Comparison of ENCODE assay signal across 21 mouse cellular contexts in genomic region chr12:77151471-77151870, GRCm38 (mm10).
A peak's percentile ranks its signal among the peaks of the same experiment; 100 is the strongest.
DNase-seq lines count a peak whose midpoint lies in the region; ATAC-seq lines count a peak whose summit lies in the region.
"Had no signal": no experiment of that assay in that cellular context is flagged by ENCODE, and none has a peak within 500 bp of the region (broad histone marks: within the 10 kb centered on the region; RNA-seq: fewer than 3 reads in every experiment).

No protein-coding gene starts in this region.

- H3K27me3 ChIP-seq in lung, embryonic 16.5 days (ENCODE audit: control insufficient read depth, insufficient read depth, low read depth, low read length) = no peaks in the 10 kb centered on the region
- no peaks in the 10 kb centered on the region for H3K27me3 ChIP-seq in hindbrain, embryonic 10.5 days (ENCODE audit: insufficient read depth, poor library complexity, severe bottlenecking)
- H3K27me3 ChIP-seq: embryonic facial prominence, embryonic 12.5 days; forebrain, embryonic 15.5 days had no signal

- no peaks in the 10 kb centered on the region for H3K9me3 ChIP-seq in lung, embryonic 16.5 days (ENCODE audit: control insufficient read depth, low read length)
- H3K9me3 ChIP-seq in hindbrain, embryonic 10.5 days = no peaks in the 10 kb centered on the region
- H3K9me3 ChIP-seq: embryonic facial prominence, embryonic 12.5 days; forebrain, embryonic 15.5 days; G1E; heart, embryonic 10.5 days had no signal

- no peak overlapping the region for H3K9ac ChIP-seq in lung, embryonic 16.5 days (ENCODE audit: low read length)
- H3K9ac ChIP-seq: embryonic facial prominence, embryonic 12.5 days; forebrain, embryonic 15.5 days had no signal

- DNase-seq in kidney, adult 11 months = peak; percentile 0
- no peak for DNase-seq in kidney, postnatal 10 days
- DNase-seq in lung, postnatal 25 days (ENCODE audit: low spot score) = peak; percentile 86
- DNase-seq in hindbrain, embryonic 10.5 days (ENCODE audit: low spot score) = no peak
- DNase-seq in spleen, postnatal 14 days (ENCODE audit: low spot score in 2 of 2) = no peak
- DNase-seq in left cerebral cortex, adult 18-20 months (ENCODE audit: low spot score in 2 of 2) = no peak
- DNase-seq: adrenal gland, adult 8-10 months; adrenal gland, postnatal 36 days; B cell, adult 2 months; cerebellum, adult 11 months; cerebellum, adult 8-10 months; cerebellum, postnatal 25 days; gastrocnemius, postnatal 36 days; heart, adult 18-20 months; heart, postnatal 14 days had no signal

- no peaks in the 10 kb centered on the region for H3K36me3 ChIP-seq in lung, embryonic 16.5 days (ENCODE audit: control insufficient read depth, insufficient read depth, low read length)
- no peaks in the 10 kb centered on the region for H3K36me3 ChIP-seq in hindbrain, embryonic 10.5 days
- H3K36me3 ChIP-seq: embryonic facial prominence, embryonic 12.5 days; forebrain, embryonic 15.5 days; heart, embryonic 10.5 days had no signal

- H3K27ac ChIP-seq in lung, embryonic 16.5 days (ENCODE audit: low read length) = peak overlapping the region; percentile 74
- H3K27ac ChIP-seq in hindbrain, embryonic 10.5 days = no peak overlapping the region
- H3K27ac ChIP-seq: embryonic facial prominence, embryonic 12.5 days; forebrain, embryonic 15.5 days; heart, embryonic 10.5 days had no signal

- H3K4me1 ChIP-seq in lung, embryonic 16.5 days (replicated peaks; ENCODE audit: control insufficient read depth, insufficient read depth, low read length) = no peaks in the 10 kb centered on the region; the same call in 1 of the 2 replicates
- H3K4me1 ChIP-seq in hindbrain, embryonic 10.5 days (replicated peaks) = no peaks in the 10 kb centered on the region
- H3K4me1 ChIP-seq: embryonic facial prominence, embryonic 12.5 days; forebrain, embryonic 15.5 days; heart, embryonic 10.5 days had no signal

- H3K4me2 ChIP-seq in lung, embryonic 16.5 days (ENCODE audit: low read depth, low read length) = no peak overlapping the region
- H3K4me2 ChIP-seq: embryonic facial prominence, embryonic 12.5 days; forebrain, embryonic 15.5 days had no signal

- 46% methylated on average over 2 of the region's 2 CpGs for WGBS in lung, embryonic 16.5 days
- WGBS in hindbrain, embryonic 10.5 days = 84% methylated on average over 2 of the region's 2 CpGs

- peak; percentile 96 for ATAC-seq in lung, embryonic 16.5 days (ENCODE audit: low read depth)
- ATAC-seq: CD4-positive, CD25-positive, alpha-beta regulatory T cell, adult 4 months; forebrain, embryonic 15.5 days had no signal

- no peak overlapping the region for H3K4me3 ChIP-seq in lung, embryonic 16.5 days (ENCODE audit: low read length)
- H3K4me3 ChIP-seq in hindbrain, embryonic 10.5 days = no peak overlapping the region
- H3K4me3 ChIP-seq: embryonic facial prominence, embryonic 12.5 days; forebrain, embryonic 15.5 days; heart, embryonic 10.5 days had no signal

Comparison
In these comparisons a context has a peak if more than half of its experiments do, and no peak if none do; other contexts are left out.
1. DNase-seq: peak in kidney, adult 11 months (single experiment) and lung, postnatal 25 days (single experiment); none in kidney, postnatal 10 days (single experiment), hindbrain, embryonic 10.5 days (single experiment), spleen, postnatal 14 days (0 of 2) and left cerebral cortex, adult 18-20 months (0 of 2).